Mouse (Mus musculus) heart, embryonic 14.5 days (tissue): Measurements from ENCODE around the gene Bbof1. TPM values are rescaled to one million over a fixed set of nuclear protein-coding genes. Genes with fewer than 3 reads are reported as not detected.

Experiments used
- ATAC-seq: fragments of 200-750 bp; cut with Nextera tagmentation; 2 replicates; pipeline ENCODE4 v1.8.0; 2017; ENCODE audit warnings: low read depth, moderate TSS enrichment; ENCODE audit not compliant: insufficient number of reproducible peaks, insufficient read depth, low FRiP score
- H3K27ac ChIP-seq, 2 experiments: fragments of 200-500 bp in 1 of 2; fragments of 300-500 bp in 1 of 2; sonication (generic) in 1 of 2; replicated peaks in 1 of 2; 2 replicates each; pipeline ENCODE4 v1.5.1; 2012 to 2014; ENCODE audit warnings: low read depth in 2 of 2, low read length in 2 of 2, control low read depth in 1 of 2, mild to moderate bottlenecking in 1 of 2, mixed read lengths in 1 of 2; ENCODE audit not compliant: control insufficient read depth in 1 of 2, insufficient read depth in 1 of 2
- H3K27me3 ChIP-seq: fragments of 300-500 bp; sonication (generic); 2 replicates; pipeline ENCODE4 v1.6.1; 2014; ENCODE audit warnings: mild to moderate bottlenecking, low read length, control low read depth; ENCODE audit not compliant: control insufficient read depth, insufficient read depth
- H3K36me3 ChIP-seq: fragments of 300-500 bp; sonication (generic); 2 replicates; pipeline ENCODE4 v1.6.1; 2014; ENCODE audit warnings: mild to moderate bottlenecking, control low read depth, low read length, mixed read lengths; ENCODE audit not compliant: control insufficient read depth, insufficient read depth
- H3K4me1 ChIP-seq, 2 experiments: fragments of 200-500 bp in 1 of 2; fragments of 300-500 bp in 1 of 2; sonication (generic) in 1 of 2; 2 replicates each; pipeline ENCODE4 v1.6.1; 2012 to 2014; ENCODE audit warnings: low read length in 2 of 2, control low read depth in 1 of 2, mixed read lengths in 1 of 2; ENCODE audit not compliant: control insufficient read depth in 2 of 2, insufficient read depth in 2 of 2
- H3K4me2 ChIP-seq: fragments of 300-500 bp; sonication (generic); 2 replicates; pipeline ENCODE4 v1.6.1; 2014; ENCODE audit warnings: mild to moderate bottlenecking, low read length
- H3K4me3 ChIP-seq, 2 experiments: fragments of 200-500 bp in 1 of 2; fragments of 300-500 bp in 1 of 2; sonication (generic) in 1 of 2; 2 replicates each; pipeline ENCODE4 v1.5.1; 2012 to 2014; ENCODE audit warnings: low read length in 2 of 2, mild to moderate bottlenecking in 2 of 2, control low read depth in 1 of 2, low read depth in 1 of 2, moderate library complexity in 1 of 2; ENCODE audit not compliant: control insufficient read depth in 1 of 2, insufficient read depth in 1 of 2
- H3K9ac ChIP-seq: fragments of 300-500 bp; sonication (generic); 2 replicates; pipeline ENCODE4 v1.6.1; 2014; ENCODE audit warnings: mild to moderate bottlenecking, low read length
- H3K9me3 ChIP-seq: fragments of 300-500 bp; sonication (generic); 2 replicates; pipeline ENCODE4 v1.6.1; 2016; ENCODE audit warnings: low read length, control low read depth; ENCODE audit not compliant: control insufficient read depth
- WGBS: fragments of 180-500 bp; shearing (Covaris S2); extraction: QIAGEN DNeasy Blood & Tissue Kit; methylation state at CpG from one replicate; pipeline ENCODE4 v1.1.7; 2014; 5-methylcytosine and 5-hydroxymethylcytosine counted together
- polyA plus RNA-seq: library from polyadenylated mRNA; unstranded; fragments of >200 nt; fragmentation: Nextera tagmentation; extraction: Ambion mirVana; gene quantifications from 2 replicates; pipeline ENCODE4 v1.2.1, GENCODE M21; 2014

Gene Bbof1
- 1.7 and 1.8 TPM in 2 replicates for polyA plus RNA-seq

- Histone ChIP-seq H3K4me2 (peak within 1 kb of the TSS; percentile 81), H3K27me3 (no peaks in the 10 kb centered on the region), H3K4me3 (peak within 1 kb of the TSS; percentile 78 to 90), H3K9me3 (peaks cover 5% of the 10 kb centered on the region; the same call in 1 of the 2 replicates), H3K9ac (peak within 1 kb of the TSS; percentile 90), H3K27ac (peak within 1 kb of the TSS; percentile 68 to 90), H3K4me1 (no peaks in the 10 kb centered on the region), H3K36me3 (no peaks in the 10 kb centered on the region)
- 1% methylated on average over 60 of the region's 63 CpGs for WGBS
- ATAC-seq = peak; percentile 90
Observed at GRCm38 (mm10) chr12:84408819-84409507, at the start of gene Bbof1, which contains the start of gene Entpd5. Gene Bbof1, plus strand, starts transcription at chr12:84409071. Gene Entpd5, minus strand, starts transcription at chr12:84409029.

GRCm38 (mm10) chr12:84361555-84362489, 47.0 kb upstream of the Bbof1 start, which contains the start of the genes Coq6 and Fam161b:
Gene Coq6, plus strand, starts transcription at chr12:84361657.
Gene Fam161b, minus strand, starts transcription at chr12:84361833.
- Histone ChIP-seq H3K4me1 (peaks cover 8 to 32% of the 10 kb centered on the region in 2 experiments), H3K27ac (peak within 1 kb of the TSS; percentile 77 to 78), H3K4me3 (peak within 1 kb of the TSS; percentile 91 to 99), H3K9ac (peak within 1 kb of the TSS; percentile 93), H3K27me3 (no peaks in the 10 kb centered on the region), H3K36me3 (peaks cover 8% of the 10 kb centered on the region), H3K9me3 (no peaks in the 10 kb centered on the region), H3K4me2 (peak within 1 kb of the TSS; percentile 93)
- peak; percentile 96 for ATAC-seq
- under 1% methylated on average over 51 of the region's 51 CpGs for WGBS

- ATAC-seq = no peak
- peak overlapping the region; percentile 93 for H3K9ac ChIP-seq
- WGBS = 40% methylated on average over 2 of the region's 2 CpGs
Observed at GRCm38 (mm10) chr12:84362872-84363271, 46.0 kb upstream of the Bbof1 start.

GRCm38 (mm10) chr12:84364291-84364690, 44.6 kb upstream of the Bbof1 start:
- Histone ChIP-seq H3K27me3 (no peaks in the 10 kb centered on the region), H3K9ac (no peak overlapping the region), H3K27ac (no peak overlapping the region), H3K4me1 (peaks cover 8 to 32% of the 10 kb centered on the region in 2 experiments), H3K36me3 (peaks cover 26% of the 10 kb centered on the region), H3K9me3 (no peaks in the 10 kb centered on the region), H3K4me3 (no peak overlapping the region), H3K4me2 (0 out of 2 replicates have a peak overlapping the region, but pooled peaks have one; percentile 1)
- ATAC-seq = no peak
- 69% methylated on average over 9 of the region's 9 CpGs for WGBS

More at GRCm38 (mm10) chr12:84362872-84363271, 46.0 kb upstream of the Bbof1 start:
- Histone ChIP-seq H3K4me3 (peak overlapping the region in 1 of 2 experiments; percentile 91; a peak in 2 of 4 replicates), H3K4me2 (peak overlapping the region; percentile 93), H3K36me3 (peaks cover 12% of the 10 kb centered on the region), H3K27ac (no peak overlapping the region), H3K9me3 (no peaks in the 10 kb centered on the region), H3K27me3 (no peaks in the 10 kb centered on the region), H3K4me1 (peaks cover 8 to 32% of the 10 kb centered on the region in 2 experiments)

GRCm38 (mm10) chr12:84365137-84365536, 43.7 kb upstream of the Bbof1 start:
- ATAC-seq = no peak
- H3K9me3 ChIP-seq = no peaks in the 10 kb centered on the region
- H3K4me2 ChIP-seq = no peak overlapping the region
- H3K9ac ChIP-seq = no peak overlapping the region
- H3K27ac ChIP-seq = no peak overlapping the region
- peaks cover 34% of the 10 kb centered on the region for H3K36me3 ChIP-seq
- no peaks in the 10 kb centered on the region for H3K27me3 ChIP-seq
- H3K4me1 ChIP-seq = peaks cover 8 to 28% of the 10 kb centered on the region in 2 experiments
- 90% methylated on average over 6 of the region's 6 CpGs for WGBS
- no peak overlapping the region for H3K4me3 ChIP-seq

GRCm38 (mm10) chr12:84366971-84367370, 41.9 kb upstream of the Bbof1 start:
- Histone ChIP-seq H3K9me3 (no peaks in the 10 kb centered on the region), H3K4me2 (no peak overlapping the region), H3K9ac (no peak overlapping the region), H3K36me3 (peaks cover 53% of the 10 kb centered on the region), H3K27me3 (no peaks in the 10 kb centered on the region), H3K27ac (no peak overlapping the region), H3K4me3 (no peak overlapping the region), H3K4me1 (peaks cover 8 to 22% of the 10 kb centered on the region in 2 experiments)
- no peak for ATAC-seq
- WGBS = 58% methylated on average over 9 of the region's 9 CpGs

- Histone ChIP-seq H3K4me1 (peaks cover 5 to 8% of the 10 kb centered on the region in 2 experiments; a peak in 2 of 4 replicates), H3K27me3 (no peaks in the 10 kb centered on the region)
- 84% methylated on average over 5 of the region's 5 CpGs for WGBS
Observed at GRCm38 (mm10) chr12:84371647-84372046, 37.2 kb upstream of the Bbof1 start.

More at GRCm38 (mm10) chr12:84371647-84372046, 37.2 kb upstream of the Bbof1 start:
- Histone ChIP-seq H3K9ac (no peak overlapping the region), H3K4me2 (no peak overlapping the region), H3K27ac (no peak overlapping the region), H3K9me3 (no peaks in the 10 kb centered on the region), H3K36me3 (peaks cover 96% of the 10 kb centered on the region), H3K4me3 (no peak overlapping the region)
- no peak for ATAC-seq
